Mouse (Mus musculus) C2C12 (cell line): ENCODE results near the gene Actbl2. TPM values are rescaled to one million over a fixed set of nuclear protein-coding genes. Genes with fewer than 3 reads are reported as not detected.

Source experiments
- H3K27me3 ChIP-seq: one replicate; pipeline ENCODE4 v1.6.1; 2011; ENCODE audit not compliant: control insufficient read depth, insufficient read depth, insufficient read length
- H3K36me3 ChIP-seq: one replicate; pipeline ENCODE4 v1.6.1; 2011; ENCODE audit not compliant: control insufficient read depth, insufficient read depth
- H3K4me3 ChIP-seq: one replicate; pipeline ENCODE4 v1.5.1; 2011; ENCODE audit warnings: mild to moderate bottlenecking, control low read depth; ENCODE audit not compliant: poor library complexity, insufficient read depth, severe bottlenecking
- H3K79me2 ChIP-seq: one replicate; pipeline ENCODE4 v1.6.1; 2011; ENCODE audit not compliant: control insufficient read depth, insufficient read depth
- H3K79me3 ChIP-seq: one replicate; pipeline ENCODE4 v1.6.1; 2011; ENCODE audit warnings: low read depth, control low read depth
- H3ac ChIP-seq: one replicate; pipeline ENCODE3; 2011; ENCODE audit warnings: low read depth; ENCODE audit not compliant: control insufficient read depth, insufficient read length
- CEBPB ChIP-seq: IDR thresholded peaks from one replicate; pipeline ENCODE4 v1.6.1; 2011; ENCODE audit warnings: low read depth, mild to moderate bottlenecking, control low read depth, moderate library complexity
- CTCF ChIP-seq: IDR thresholded peaks from one replicate; pipeline ENCODE4 v1.5.1; 2011; ENCODE audit not compliant: control insufficient read depth, insufficient read depth, insufficient read length
- FOSL1 ChIP-seq: IDR thresholded peaks from one replicate; pipeline ENCODE4 v1.8.0; 2011; ENCODE audit warnings: mild to moderate bottlenecking, low read length; ENCODE audit not compliant: poor library complexity, insufficient read depth, severe bottlenecking
- MAX ChIP-seq: IDR thresholded peaks from one replicate; pipeline ENCODE4 v1.6.1; 2011; ENCODE audit warnings: mild to moderate bottlenecking, control low read depth
- MYOD1 ChIP-seq: IDR thresholded peaks from one replicate; pipeline ENCODE4 v1.6.1; 2011; ENCODE audit warnings: low read depth; ENCODE audit not compliant: control insufficient read depth, insufficient read length
- MYOG ChIP-seq: IDR thresholded peaks from one replicate; pipeline ENCODE4 v1.6.1; 2011; ENCODE audit not compliant: control insufficient read depth, insufficient read length; ENCODE audit errors: extremely low read depth
- USF1 ChIP-seq: IDR thresholded peaks from one replicate; pipeline ENCODE4 v1.6.1; 2011; ENCODE audit warnings: low read depth, mild to moderate bottlenecking, control low read depth, moderate library complexity
- polyA plus RNA-seq: library from polyadenylated mRNA; unstranded; fragments of >200 nt; fragmentation: generic; extraction: Trizol; gene quantifications from one replicate; pipeline ENCODE4 v1.2.1, GENCODE M21; 2012; ENCODE audit warnings: missing spikeins

The Actbl2 gene
- polyA plus RNA-seq, 1 experiment, result not detected

- H3K79me3 ChIP-seq, result no peaks in the 10 kb centered on the region
- H3ac ChIP-seq, result no peak overlapping the region
- no peaks in the 10 kb centered on the region for H3K36me3 ChIP-seq
- no peaks in the 10 kb centered on the region for H3K79me2 ChIP-seq
- peak; percentile 35 for TF ChIP-seq CEBPB
- TF ChIP-seq USF1, result no peak
- no peaks in the 10 kb centered on the region for H3K27me3 ChIP-seq
- H3K4me3 ChIP-seq, result no peak overlapping the region
Observed at GRCm38 (mm10) chr13:111286461-111287385, 31.9 kb downstream of the Actbl2 start.

- TF ChIP-seq CEBPB, result no peak
- TF ChIP-seq CTCF, result no peak
- no peak for TF ChIP-seq MAX
- no peak for TF ChIP-seq MYOG
- no peak for TF ChIP-seq MYOD1
- TF ChIP-seq FOSL1, result no peak
- no peak for TF ChIP-seq USF1
- Histone ChIP-seq H3K79me2 (no peaks in the 10 kb centered on the region), H3K36me3 (no peaks in the 10 kb centered on the region), H3K27me3 (no peaks in the 10 kb centered on the region), H3K4me3 (no peak overlapping the region), H3K79me3 (no peaks in the 10 kb centered on the region), H3ac (no peak overlapping the region)
Observed at GRCm38 (mm10) chr13:111291161-111291957, 36.5 kb downstream of the Actbl2 start.

GRCm38 (mm10) chr13:111291958-111292493, 37.2 kb downstream of the Actbl2 start:
- Histone ChIP-seq H3K36me3 (no peaks in the 10 kb centered on the region), H3ac (no peak overlapping the region), H3K79me2 (no peaks in the 10 kb centered on the region), H3K4me3 (no peak overlapping the region), H3K27me3 (no peaks in the 10 kb centered on the region), H3K79me3 (no peaks in the 10 kb centered on the region)
- no peak for TF ChIP-seq CTCF
- no peak for TF ChIP-seq CEBPB
- TF ChIP-seq MYOG, result no peak
- TF ChIP-seq USF1, result no peak
- no peak for TF ChIP-seq MAX
- TF ChIP-seq MYOD1, result no peak
- TF ChIP-seq FOSL1, result no peak

- no peaks in the 10 kb centered on the region for H3K27me3 ChIP-seq
- no peak overlapping the region for H3ac ChIP-seq
- H3K4me3 ChIP-seq, result no peak overlapping the region
- TF ChIP-seq CEBPB (no peak), MYOG (no peak), MAX (no peak), CTCF (no peak), USF1 (no peak), MYOD1 (no peak), FOSL1 (no peak)
- H3K79me3 ChIP-seq, result no peaks in the 10 kb centered on the region
- H3K36me3 ChIP-seq, result no peaks in the 10 kb centered on the region
- no peaks in the 10 kb centered on the region for H3K79me2 ChIP-seq
Observed at GRCm38 (mm10) chr13:111293478-111293877, 38.7 kb downstream of the Actbl2 start.

GRCm38 (mm10) chr13:111294965-111295494, 40.2 kb downstream of the Actbl2 start:
- Histone ChIP-seq H3K79me2 (no peaks in the 10 kb centered on the region), H3K4me3 (no peak overlapping the region), H3K79me3 (no peaks in the 10 kb centered on the region), H3K36me3 (no peaks in the 10 kb centered on the region), H3ac (no peak overlapping the region), H3K27me3 (no peaks in the 10 kb centered on the region)
- TF ChIP-seq MAX (no peak), MYOD1 (no peak), FOSL1 (no peak), MYOG (no peak), CEBPB (no peak), CTCF (no peak), USF1 (no peak)
